Comparison of ENCODE assay signal across 21 mouse cellular contexts in genomic region chr3:122693039-122693438, GRCm38 (mm10). TPM values are rescaled to one million over a fixed set of nuclear protein-coding genes. Genes with fewer than 3 reads are reported as not detected.
A peak's percentile ranks its signal among the peaks of the same experiment; 100 is the strongest.
DNase-seq lines count a peak whose midpoint lies in the region; ATAC-seq and TF ChIP-seq lines count a peak whose summit lies in the region.
"Had no signal": no experiment of that assay in that cellular context is flagged by ENCODE, and none has a peak within 500 bp of the region (broad histone marks: within the 10 kb centered on the region; RNA-seq: fewer than 3 reads in every experiment).

No protein-coding gene starts in this region.

- H3K36me3 ChIP-seq in megakaryocyte, embryonic 14.5 days (replicated peaks; ENCODE audit: low read length), result peaks cover 24% of the 10 kb centered on the region
- H3K36me3 ChIP-seq: embryonic facial prominence, embryonic 13.5 days; embryonic facial prominence, embryonic 15.5 days; forebrain, embryonic 10.5 days; forebrain, embryonic 12.5 days had no signal

- H3K4me1 ChIP-seq in megakaryocyte, embryonic 14.5 days, result peaks cover 89% of the 10 kb centered on the region
- H3K4me1 ChIP-seq: embryonic facial prominence, embryonic 13.5 days; embryonic facial prominence, embryonic 15.5 days; forebrain, embryonic 10.5 days; forebrain, embryonic 12.5 days had no signal

- no peaks in the 10 kb centered on the region for H3K27me3 ChIP-seq in megakaryocyte, embryonic 14.5 days (replicated peaks)
- H3K27me3 ChIP-seq: embryonic facial prominence, embryonic 13.5 days; embryonic facial prominence, embryonic 15.5 days; forebrain, embryonic 12.5 days had no signal

- no peak overlapping the region for H3K27ac ChIP-seq in layer of hippocampus, adult 2 months
- H3K27ac ChIP-seq: embryonic facial prominence, embryonic 13.5 days; embryonic facial prominence, embryonic 15.5 days; forebrain, embryonic 10.5 days; forebrain, embryonic 12.5 days had no signal

- no peak for ATAC-seq in megakaryocyte, adult 5-6 weeks (ENCODE audit: poor library complexity, severe bottlenecking)
- 0 out of 2 replicates have a peak, but pooled peaks have one; percentile 26 for ATAC-seq in megakaryocyte progenitor cell, adult 5-6 weeks (replicated peaks; ENCODE audit: poor library complexity)
- ATAC-seq: forebrain, embryonic 14.5 days; forebrain, embryonic 16.5 days had no signal

- no peak for TF ChIP-seq CTCF in layer of hippocampus, adult 2 months (conservative IDR thresholded peaks at IDR 0.05)

- intact Hi-C loops in left cerebral cortex, postnatal 36 days (cut with DNase I), result no loop called here

- no peaks in the 10 kb centered on the region for H3K9me3 ChIP-seq in megakaryocyte, embryonic 14.5 days
- H3K9me3 ChIP-seq: embryonic facial prominence, embryonic 13.5 days; embryonic facial prominence, embryonic 15.5 days; forebrain, embryonic 10.5 days; forebrain, embryonic 12.5 days had no signal

- H3K4me3 ChIP-seq in megakaryocyte, embryonic 14.5 days (replicated peaks), result peak overlapping the region; percentile 82
- no peak overlapping the region for H3K4me3 ChIP-seq in layer of hippocampus, adult 2 months
- H3K4me3 ChIP-seq: embryonic facial prominence, embryonic 13.5 days; embryonic facial prominence, embryonic 15.5 days; erythroblast, embryonic 14.5 days; forebrain, embryonic 10.5 days; forebrain, embryonic 12.5 days had no signal

- peak; percentile 90 for DNase-seq in MEL-GATA-1-ER (ENCODE audit: extremely low read depth, low read depth)
- no peak for DNase-seq in layer of hippocampus, adult 2 months (ENCODE audit: low spot score in 2 of 2)
- DNase-seq in left cerebral cortex, postnatal 36 days (ENCODE audit: low spot score in 2 of 2), result no peak
- DNase-seq: adrenal gland, postnatal 10 days; adrenal gland, postnatal 25 days; cerebellum, adult 11 months; cerebellum, adult 18-20 months; cerebellum, adult 8-10 months; cerebellum, postnatal 10 days; cerebellum, postnatal 25 days; embryo, embryonic 11 days had no signal

RNA-seq across cellular contexts. Expression of gene Pde5a, which starts 35.7 kb away (rescaled TPM):
- polyA plus RNA-seq in megakaryocyte, embryonic 14.5 days (2012; ENCODE audit: insufficient read depth, low replicate concordance), result 9.4 and 10.1 TPM in 2 replicates
- total RNA-seq in megakaryocyte, adult 5-6 weeks (2015), result 3.4 and 4.7 TPM in 2 replicates
- total RNA-seq in megakaryocyte, adult 5-6 weeks (2017), result 2.8 and 7.8 TPM in 2 replicates
- total RNA-seq in megakaryocyte progenitor cell, adult 5-6 weeks (2015), result 1.1 TPM in 2 replicates
- 1.2 and 1.3 TPM in 2 replicates for total RNA-seq in megakaryocyte progenitor cell, adult 5-6 weeks (2017)
- 10 to 100 TPM; 14.8 to 16.7 TPM for total RNA-seq in layer of hippocampus, adult 2 months (2021)
- 10 to 100 TPM in 1 of 2 experiments, 1 to 10 TPM in 1; 10.0 to 17.3 TPM for total RNA-seq in left cerebral cortex, postnatal 36 days (2021)
- polyA plus RNA-seq: erythroblast, embryonic 14.5 days had no signal
